Mouse (Mus musculus): ENCODE data around the gene Gm7298.
"Not testable (repeated sequence)": the region's sequence is repeated elsewhere in the genome, so short reads cannot be mapped to it uniquely, and the experiment has no call there.

Gene Gm7298

GRCm38 (mm10) chr6:121732632-121733031 is at the start of gene Gm7298:
Gm7298 (plus strand) TSS chr6:121732932.
- no peak for DNase-seq (ENCODE audit: low read depth, low spot score)

DNA sequence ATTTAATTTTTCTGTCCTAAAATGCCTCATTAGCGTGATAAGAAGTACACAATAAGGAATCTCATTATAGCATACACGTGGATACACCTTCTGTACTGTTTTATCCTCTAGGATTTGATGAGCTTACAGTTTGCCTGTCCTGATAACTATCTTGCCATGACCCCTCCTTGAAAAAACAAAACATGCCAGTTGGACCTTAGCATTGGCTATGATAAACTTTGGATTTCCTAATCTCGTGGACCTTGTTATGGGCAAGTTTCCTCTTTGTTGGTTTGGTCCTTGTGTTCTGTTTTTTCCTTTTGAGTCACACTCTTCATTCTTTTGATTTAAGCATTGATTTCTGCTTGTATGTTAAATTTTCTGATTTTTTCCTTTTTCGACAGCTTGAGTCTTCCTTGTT is 95.3 kb downstream of the Gm7298 start:
- DNase-seq (ENCODE audit: low read depth, low spot score): no peak

GRCm38 (mm10) chr6:121836361-121836760 is 103.6 kb downstream of the Gm7298 start:
- no peak for DNase-seq (ENCODE audit: low read depth, low spot score)

DNA sequence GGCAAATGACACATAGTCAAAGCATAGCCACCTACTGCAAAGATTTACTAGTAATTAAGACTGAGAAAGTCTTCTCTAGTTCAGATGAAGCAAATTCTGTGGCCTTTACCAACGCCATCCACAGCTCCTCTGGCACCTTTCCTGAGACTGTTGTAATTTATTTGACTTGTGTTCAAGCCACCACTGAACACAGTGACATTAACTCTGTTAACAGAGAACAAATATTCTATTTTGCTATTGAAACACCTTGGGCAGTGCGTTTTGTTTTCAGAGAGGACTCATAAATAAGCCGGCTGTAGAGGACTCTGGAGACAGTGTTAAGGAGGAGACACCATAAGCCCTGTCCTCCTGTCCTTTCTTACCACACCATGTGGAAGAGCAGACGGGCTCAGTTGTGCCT is 105.5 kb downstream of the Gm7298 start, which contains the start of gene Mug1:
TSS of gene Mug1 (plus strand) at position 271 of the 400 bp plus-strand sequence.
- DNase-seq (ENCODE audit: low read depth, low spot score): not testable (repeated sequence)
